Mouse (Mus musculus): ENCODE measurements at regions not wholly inside any gene's neighbourhood (a gene's known extent, or its start where the extent isn't known, plus 50 kb on each side); places are given as distances from the start of the nearest gene placed in this dataset.

- Histone ChIP-seq H3K4me1 (ENCODE audit: control insufficient read depth, insufficient read depth, low read length) (no peaks in the 10 kb centered on the region), H3K4me3 (ENCODE audit: low read depth, low read length) (no peak overlapping the region), H3K9ac (replicated peaks; ENCODE audit: low read depth, low read length) (no peak overlapping the region), H3K9me3 (ENCODE audit: control insufficient read depth, low read depth, low read length) (no peaks in the 10 kb centered on the region), H3K36me3 (ENCODE audit: control insufficient read depth, insufficient read depth, low read length) (no peaks in the 10 kb centered on the region), H3K4me2 (replicated peaks; ENCODE audit: low read depth, low read length) (no peak overlapping the region), H3K27ac (ENCODE audit: low read length) (no peak overlapping the region), H3K27me3 (ENCODE audit: control insufficient read depth, insufficient read depth, low read length) (no peaks in the 10 kb centered on the region)
- ATAC-seq (ENCODE audit: insufficient number of reproducible peaks, insufficient read depth, low FRiP score, low read depth) = no peak
- 67% methylated on average over 3 of the region's 3 CpGs for WGBS
These were observed 195.5 kb upstream of the Il12b start for GRCm38 (mm10) chr11:44204384-44204783.

DNA sequence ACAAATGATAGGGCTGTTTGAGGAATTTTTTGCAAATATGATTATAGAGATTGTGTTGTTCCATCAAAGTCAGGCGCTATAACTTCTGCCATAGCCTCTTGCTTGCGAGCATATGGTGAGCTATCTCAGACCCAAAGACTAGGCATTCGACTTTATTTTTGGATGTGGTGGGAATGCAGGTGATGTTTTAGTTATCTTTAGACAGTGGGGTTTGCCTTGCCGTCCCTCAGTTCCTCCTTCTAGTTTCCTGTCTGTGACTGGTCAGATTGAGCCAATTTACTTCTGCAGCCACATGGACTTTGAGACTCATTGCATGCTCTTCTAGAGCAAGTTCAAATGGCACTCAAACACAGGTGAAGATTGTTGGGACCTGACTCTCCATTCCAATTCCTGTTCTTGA, 193.0 kb upstream of the Il12b start:
- Histone ChIP-seq H3K36me3 (ENCODE audit: control insufficient read depth, insufficient read depth, low read length) (no peaks in the 10 kb centered on the region), H3K4me2 (replicated peaks; ENCODE audit: low read depth, low read length) (no peak overlapping the region), H3K4me3 (ENCODE audit: low read depth, low read length) (no peak overlapping the region), H3K9ac (replicated peaks; ENCODE audit: low read depth, low read length) (no peak overlapping the region), H3K27ac (ENCODE audit: low read length) (no peak overlapping the region), H3K4me1 (ENCODE audit: control insufficient read depth, insufficient read depth, low read length) (no peaks in the 10 kb centered on the region), H3K9me3 (ENCODE audit: control insufficient read depth, low read depth, low read length) (no peaks in the 10 kb centered on the region), H3K27me3 (ENCODE audit: control insufficient read depth, insufficient read depth, low read length) (no peaks in the 10 kb centered on the region)
- 82% methylated on average over 4 of the region's 4 CpGs for WGBS
- no peak for ATAC-seq (ENCODE audit: insufficient number of reproducible peaks, insufficient read depth, low FRiP score, low read depth)

GRCm38 (mm10) chr11:44211871-44212441, 187.9 kb upstream of the Il12b start:
- Histone ChIP-seq H3K27me3 (ENCODE audit: control insufficient read depth, insufficient read depth, low read length) (no peaks in the 10 kb centered on the region), H3K4me3 (ENCODE audit: low read depth, low read length) (no peak overlapping the region), H3K4me2 (replicated peaks; ENCODE audit: low read depth, low read length) (no peak overlapping the region), H3K9me3 (ENCODE audit: control insufficient read depth, low read depth, low read length) (no peaks in the 10 kb centered on the region), H3K4me1 (ENCODE audit: control insufficient read depth, insufficient read depth, low read length) (no peaks in the 10 kb centered on the region), H3K36me3 (ENCODE audit: control insufficient read depth, insufficient read depth, low read length) (no peaks in the 10 kb centered on the region), H3K9ac (replicated peaks; ENCODE audit: low read depth, low read length) (no peak overlapping the region), H3K27ac (ENCODE audit: low read length) (no peak overlapping the region)
- ATAC-seq (ENCODE audit: insufficient number of reproducible peaks, insufficient read depth, low FRiP score, low read depth) = no peak; the same call in 1 of the 2 replicates
- 41% methylated on average over 9 of the region's 9 CpGs for WGBS

- Histone ChIP-seq H3K4me1 (ENCODE audit: control insufficient read depth, insufficient read depth, low read length) (no peaks in the 10 kb centered on the region), H3K4me2 (replicated peaks; ENCODE audit: low read depth, low read length) (no peak overlapping the region), H3K27me3 (ENCODE audit: control insufficient read depth, insufficient read depth, low read length) (no peaks in the 10 kb centered on the region), H3K9ac (replicated peaks; ENCODE audit: low read depth, low read length) (no peak overlapping the region), H3K4me3 (ENCODE audit: low read depth, low read length) (no peak overlapping the region), H3K36me3 (ENCODE audit: control insufficient read depth, insufficient read depth, low read length) (no peaks in the 10 kb centered on the region), H3K27ac (ENCODE audit: low read length) (no peak overlapping the region), H3K9me3 (ENCODE audit: control insufficient read depth, low read depth, low read length) (no peaks in the 10 kb centered on the region)
- no peak for ATAC-seq (ENCODE audit: insufficient number of reproducible peaks, insufficient read depth, low FRiP score, low read depth)
These were observed 185.8 kb upstream of the Il12b start for GRCm38 (mm10) chr11:44214095-44214494.

DNA sequence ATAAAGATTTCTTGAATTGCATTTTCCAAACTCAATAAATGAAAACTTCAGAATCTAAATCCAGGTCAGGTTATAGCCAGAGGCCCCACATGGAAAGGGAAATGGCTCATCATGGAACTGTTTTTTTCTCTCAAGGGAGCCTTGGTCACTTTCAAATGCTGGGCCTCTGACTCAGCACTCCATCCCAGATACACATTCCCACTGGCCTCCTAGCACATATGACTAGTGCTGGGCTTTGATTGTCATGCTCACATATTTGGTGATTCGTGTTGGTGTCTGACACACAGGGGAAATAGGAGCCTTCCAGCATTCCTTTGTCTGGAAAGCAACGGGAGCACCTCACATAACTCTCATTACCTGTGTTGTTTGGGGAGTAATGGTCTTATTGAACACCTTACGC, 183.5 kb upstream of the Il12b start:
- 79% methylated on average over 3 of the region's 3 CpGs for WGBS
- no peak overlapping the region for H3K9ac ChIP-seq (replicated peaks; ENCODE audit: low read depth, low read length)
- no peaks in the 10 kb centered on the region for H3K27me3 ChIP-seq (ENCODE audit: control insufficient read depth, insufficient read depth, low read length)
- H3K4me2 ChIP-seq (replicated peaks; ENCODE audit: low read depth, low read length) = no peak overlapping the region
- ATAC-seq (ENCODE audit: insufficient number of reproducible peaks, insufficient read depth, low FRiP score, low read depth) = no peak
- no peak overlapping the region for H3K27ac ChIP-seq (ENCODE audit: low read length)
- no peaks in the 10 kb centered on the region for H3K36me3 ChIP-seq (ENCODE audit: control insufficient read depth, insufficient read depth, low read length)
- no peaks in the 10 kb centered on the region for H3K4me1 ChIP-seq (ENCODE audit: control insufficient read depth, insufficient read depth, low read length)
- no peaks in the 10 kb centered on the region for H3K9me3 ChIP-seq (ENCODE audit: control insufficient read depth, low read depth, low read length)
- no peak overlapping the region for H3K4me3 ChIP-seq (ENCODE audit: low read depth, low read length)

DNA sequence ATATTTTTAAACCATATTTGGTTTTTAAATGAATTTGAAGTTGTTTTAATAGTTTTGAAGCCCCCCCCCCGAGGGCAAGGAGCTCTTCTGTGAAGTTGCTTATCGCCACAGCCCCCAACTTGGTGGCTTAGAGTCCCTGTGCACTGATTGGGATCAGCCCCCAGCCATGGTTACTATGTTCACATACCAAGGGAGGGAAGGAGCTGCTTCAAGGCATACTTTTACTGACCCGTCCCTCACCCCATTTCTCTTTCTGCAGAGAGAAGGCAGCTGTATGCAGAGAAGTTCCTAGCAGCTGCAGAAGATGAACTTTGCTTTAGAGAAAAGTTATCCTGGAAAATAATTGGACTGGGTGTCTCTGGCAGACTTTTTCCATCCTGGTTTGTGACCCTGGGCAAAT, 179.9 kb upstream of the Il12b start:
- 35% methylated on average over 3 of the region's 3 CpGs for WGBS
- ATAC-seq (ENCODE audit: insufficient number of reproducible peaks, insufficient read depth, low FRiP score, low read depth) = no peak
- H3K9me3 ChIP-seq (ENCODE audit: control insufficient read depth, low read depth, low read length) = no peaks in the 10 kb centered on the region
- no peaks in the 10 kb centered on the region for H3K36me3 ChIP-seq (ENCODE audit: control insufficient read depth, insufficient read depth, low read length)
- H3K4me3 ChIP-seq (ENCODE audit: low read depth, low read length) = no peak overlapping the region
- no peaks in the 10 kb centered on the region for H3K4me1 ChIP-seq (ENCODE audit: control insufficient read depth, insufficient read depth, low read length)
- H3K9ac ChIP-seq (replicated peaks; ENCODE audit: low read depth, low read length) = no peak overlapping the region
- H3K4me2 ChIP-seq (replicated peaks; ENCODE audit: low read depth, low read length) = no peak overlapping the region
- H3K27me3 ChIP-seq (ENCODE audit: control insufficient read depth, insufficient read depth, low read length) = no peaks in the 10 kb centered on the region
- H3K27ac ChIP-seq (ENCODE audit: low read length) = no peak overlapping the region

- 88% methylated on average over 5 of the region's 5 CpGs for WGBS
- Histone ChIP-seq H3K36me3 (ENCODE audit: control insufficient read depth, insufficient read depth, low read length) (no peaks in the 10 kb centered on the region), H3K27me3 (ENCODE audit: control insufficient read depth, insufficient read depth, low read length) (no peaks in the 10 kb centered on the region), H3K9ac (replicated peaks; ENCODE audit: low read depth, low read length) (no peak overlapping the region), H3K4me1 (ENCODE audit: control insufficient read depth, insufficient read depth, low read length) (no peaks in the 10 kb centered on the region), H3K4me2 (replicated peaks; ENCODE audit: low read depth, low read length) (no peak overlapping the region), H3K4me3 (ENCODE audit: low read depth, low read length) (no peak overlapping the region), H3K27ac (ENCODE audit: low read length) (no peak overlapping the region), H3K9me3 (ENCODE audit: control insufficient read depth, low read depth, low read length) (no peaks in the 10 kb centered on the region)
- no peak for ATAC-seq (ENCODE audit: insufficient number of reproducible peaks, insufficient read depth, low FRiP score, low read depth)
These were observed 169.9 kb upstream of the Il12b start for GRCm38 (mm10) chr11:44229996-44230395.

- ATAC-seq (ENCODE audit: insufficient number of reproducible peaks, insufficient read depth, low FRiP score, low read depth) = no peak
- Histone ChIP-seq H3K9ac (replicated peaks; ENCODE audit: low read depth, low read length) (no peak overlapping the region), H3K4me2 (replicated peaks; ENCODE audit: low read depth, low read length) (no peak overlapping the region), H3K36me3 (ENCODE audit: control insufficient read depth, insufficient read depth, low read length) (no peaks in the 10 kb centered on the region), H3K27ac (ENCODE audit: low read length) (no peak overlapping the region), H3K4me1 (ENCODE audit: control insufficient read depth, insufficient read depth, low read length) (no peaks in the 10 kb centered on the region), H3K4me3 (ENCODE audit: low read depth, low read length) (no peak overlapping the region), H3K27me3 (ENCODE audit: control insufficient read depth, insufficient read depth, low read length) (no peaks in the 10 kb centered on the region), H3K9me3 (ENCODE audit: control insufficient read depth, low read depth, low read length) (no peaks in the 10 kb centered on the region)
These were observed 164.4 kb upstream of the Il12b start for GRCm38 (mm10) chr11:44235456-44235855.

- Histone ChIP-seq H3K4me3 (ENCODE audit: low read depth, low read length) (no peak overlapping the region), H3K27me3 (ENCODE audit: control insufficient read depth, insufficient read depth, low read length) (no peaks in the 10 kb centered on the region), H3K9me3 (ENCODE audit: control insufficient read depth, low read depth, low read length) (no peaks in the 10 kb centered on the region), H3K27ac (ENCODE audit: low read length) (no peak overlapping the region), H3K4me1 (ENCODE audit: control insufficient read depth, insufficient read depth, low read length) (no peaks in the 10 kb centered on the region), H3K4me2 (replicated peaks; ENCODE audit: low read depth, low read length) (no peak overlapping the region), H3K9ac (replicated peaks; ENCODE audit: low read depth, low read length) (no peak overlapping the region), H3K36me3 (ENCODE audit: control insufficient read depth, insufficient read depth, low read length) (no peaks in the 10 kb centered on the region)
- WGBS = 92% methylated on average over 4 of the region's 4 CpGs
- no peak for ATAC-seq (ENCODE audit: insufficient number of reproducible peaks, insufficient read depth, low FRiP score, low read depth)
These were observed 161.8 kb upstream of the Il12b start for GRCm38 (mm10) chr11:44238051-44238450.

All from stomach, embryonic 14.5 days (tissue).